Mouse (Mus musculus): Measurements from ENCODE around the gene Cd300e.
"Not testable (repeated sequence)": the region's sequence is repeated elsewhere in the genome, so short reads cannot be mapped to it uniquely, and the experiment has no call there.

The Cd300e gene

GRCm38 (mm10) chr11:115082196-115082595 lies 20.2 kb upstream of the Cd300e start:
- no peak for DNase-seq (ENCODE audit: low spot score in 2 of 2)

GRCm38 (mm10) chr11:115081373-115081772 lies 19.4 kb upstream of the Cd300e start:
- DNase-seq (ENCODE audit: low spot score in 2 of 2) = no peak

- peak in 1 of 2 experiments; percentile 12 for DNase-seq (ENCODE audit: low spot score in 2 of 2)
These were observed 18.9 kb upstream of the Cd300e start for GRCm38 (mm10) chr11:115080886-115081285.

- DNase-seq (ENCODE audit: low spot score in 2 of 2) = no peak
These were observed 16.7 kb upstream of the Cd300e start for GRCm38 (mm10) chr11:115078680-115079079.

- DNase-seq (ENCODE audit: low spot score in 2 of 2) = no peak
These were observed 15.5 kb upstream of the Cd300e start for GRCm38 (mm10) chr11:115077436-115077835.

- DNase-seq (ENCODE audit: low spot score in 2 of 2) = no peak
These were observed 13.9 kb upstream of the Cd300e start for GRCm38 (mm10) chr11:115075859-115076258.

- no peak for DNase-seq (ENCODE audit: low spot score in 2 of 2)
These were observed 13.4 kb upstream of the Cd300e start for GRCm38 (mm10) chr11:115075407-115075806.

GRCm38 (mm10) chr11:115073002-115073401 lies 11.0 kb upstream of the Cd300e start:
- no peak for DNase-seq (ENCODE audit: low spot score in 2 of 2)

GRCm38 (mm10) chr11:115071631-115072294 lies 9.8 kb upstream of the Cd300e start:
- DNase-seq (ENCODE audit: low spot score in 2 of 2) = no peak

GRCm38 (mm10) chr11:115071015-115071551 lies 9.1 kb upstream of the Cd300e start:
- DNase-seq (ENCODE audit: low spot score in 2 of 2) = no peak

GRCm38 (mm10) chr11:115066768-115067167 lies 4.8 kb upstream of the Cd300e start:
- DNase-seq (ENCODE audit: low spot score in 2 of 2) = no peak

GRCm38 (mm10) chr11:115059797-115060196 lies 2.2 kb downstream of the Cd300e start:
- DNase-seq (ENCODE audit: low spot score in 2 of 2) = no peak

- DNase-seq (ENCODE audit: low spot score in 2 of 2) = no peak
These were observed 3.3 kb downstream of the Cd300e start for GRCm38 (mm10) chr11:115058701-115059100.

GRCm38 (mm10) chr11:115054537-115054936 lies 7.4 kb downstream of the Cd300e start:
- no peak for DNase-seq (ENCODE audit: low spot score in 2 of 2)

GRCm38 (mm10) chr11:115052991-115053390 lies 9.0 kb downstream of the Cd300e start:
- DNase-seq (ENCODE audit: low spot score in 2 of 2) = no peak

GRCm38 (mm10) chr11:115052206-115052605 lies 9.8 kb downstream of the Cd300e start:
- DNase-seq (ENCODE audit: low spot score in 2 of 2) = no peak

- no peak for DNase-seq (ENCODE audit: low spot score in 2 of 2)
These were observed 12.6 kb downstream of the Cd300e start for GRCm38 (mm10) chr11:115049282-115049895.

- DNase-seq (ENCODE audit: low spot score in 2 of 2) = no peak
These were observed 13.7 kb downstream of the Cd300e start, which contains the start of gene Cd300ld3 for GRCm38 (mm10) chr11:115048259-115048658. Gene Cd300ld3 (minus strand): TSS chr11:115048409.

- DNase-seq (ENCODE audit: low spot score in 2 of 2) = not testable (repeated sequence)
These were observed 24.3 kb downstream of the Cd300e start, which contains the start of gene Cd300ld5 for GRCm38 (mm10) chr11:115037669-115038068. Gene Cd300ld5 (minus strand): TSS chr11:115037769.

GRCm38 (mm10) chr11:115026912-115027311 lies 35.1 kb downstream of the Cd300e start, which contains the start of gene Cd300ld4:
Gene Cd300ld4 (minus strand): TSS chr11:115027012.
- not testable (repeated sequence) for DNase-seq (ENCODE audit: low spot score in 2 of 2)

GRCm38 (mm10) chr11:115016093-115016492 lies 45.9 kb downstream of the Cd300e start, which contains the start of gene Cd300ld2:
Gene Cd300ld2 (minus strand): TSS chr11:115016193.
- DNase-seq (ENCODE audit: low spot score in 2 of 2) = not testable (repeated sequence)

- no peak for DNase-seq (ENCODE audit: low spot score in 2 of 2)
These were observed 57.9 kb downstream of the Cd300e start for GRCm38 (mm10) chr11:115004070-115004469.

Data from spleen, postnatal 14 days (tissue).